Mouse (Mus musculus) kidney, embryonic 16.5 days (tissue): ENCODE data around the gene Slc18b1. TPM values are rescaled to one million over a fixed set of nuclear protein-coding genes. Genes with fewer than 3 reads are reported as not detected.
"Not testable (repeated sequence)": the region's sequence is repeated elsewhere in the genome, so short reads cannot be mapped to it uniquely, and the experiment has no call there.

Source experiments
- ATAC-seq: fragments of 200-750 bp; cut with Nextera tagmentation; 2 replicates; pipeline ENCODE4 v1.8.0; 2017; ENCODE audit warnings: moderate TSS enrichment; ENCODE audit not compliant: low FRiP score, low TSS enrichment
- H3K27ac ChIP-seq: fragments of 300-500 bp; sonication (generic); 2 replicates; pipeline ENCODE4 v1.5.1; 2014; ENCODE audit warnings: low read length
- H3K27me3 ChIP-seq: fragments of 300-500 bp; sonication (generic); 2 replicates; pipeline ENCODE4 v1.6.1; 2014; ENCODE audit warnings: low read length, control low read depth, mixed read lengths; ENCODE audit not compliant: insufficient read depth
- H3K36me3 ChIP-seq: fragments of 300-500 bp; sonication (generic); 2 replicates; pipeline ENCODE4 v1.6.1; 2014; ENCODE audit warnings: low read length, control low read depth, mixed read lengths; ENCODE audit not compliant: insufficient read depth
- H3K4me1 ChIP-seq: fragments of 300-500 bp; sonication (generic); 2 replicates; pipeline ENCODE4 v1.6.1; 2014; ENCODE audit warnings: low read length, control low read depth, mixed read lengths; ENCODE audit not compliant: insufficient read depth
- H3K4me2 ChIP-seq: fragments of 300-500 bp; sonication (generic); replicated peaks from 2 replicates; pipeline ENCODE4 v1.6.1; 2014; ENCODE audit warnings: low read depth, low read length
- H3K4me3 ChIP-seq: fragments of 300-500 bp; sonication (generic); 2 replicates; pipeline ENCODE4 v1.5.1; 2014; ENCODE audit warnings: mild to moderate bottlenecking, low read length
- H3K9ac ChIP-seq: fragments of 300-500 bp; sonication (generic); replicated peaks from 2 replicates; pipeline ENCODE4 v1.6.1; 2014; ENCODE audit warnings: low read length
- H3K9me3 ChIP-seq: fragments of 300-500 bp; sonication (generic); 2 replicates; pipeline ENCODE4 v1.6.1; 2016; ENCODE audit warnings: low read length, control low read depth
- WGBS: fragments of 180-500 bp; shearing (Covaris S2); extraction: QIAGEN DNeasy Blood & Tissue Kit; methylation state at CpG from one replicate; pipeline ENCODE4 v1.1.7; 2014; 5-methylcytosine and 5-hydroxymethylcytosine counted together
- polyA plus RNA-seq: library from polyadenylated mRNA; unstranded; fragments of >200 nt; fragmentation: Nextera tagmentation; extraction: Ambion mirVana; gene quantifications from 2 replicates; pipeline ENCODE4 v1.2.1, GENCODE M21; 2015

Gene Slc18b1
- polyA plus RNA-seq, 1 experiment from 2014 or later: 18.0 TPM

GRCm38 (mm10) chr10:23785599-23785998, 11.2 kb upstream of the Slc18b1 start:
- not testable (repeated sequence) for H3K27ac ChIP-seq, ATAC-seq, H3K9me3 ChIP-seq, H3K27me3 ChIP-seq
- WGBS: 45% methylated on average over 7 of the region's 7 CpGs
- peaks cover 38% of the 10 kb centered on the region for H3K36me3 ChIP-seq
- peak overlapping the region; percentile 90 for H3K9ac ChIP-seq
- H3K4me3 ChIP-seq: peak overlapping the region; percentile 72
- peaks cover 31% of the 10 kb centered on the region for H3K4me1 ChIP-seq
- H3K4me2 ChIP-seq: peak overlapping the region; percentile 80

DNA sequence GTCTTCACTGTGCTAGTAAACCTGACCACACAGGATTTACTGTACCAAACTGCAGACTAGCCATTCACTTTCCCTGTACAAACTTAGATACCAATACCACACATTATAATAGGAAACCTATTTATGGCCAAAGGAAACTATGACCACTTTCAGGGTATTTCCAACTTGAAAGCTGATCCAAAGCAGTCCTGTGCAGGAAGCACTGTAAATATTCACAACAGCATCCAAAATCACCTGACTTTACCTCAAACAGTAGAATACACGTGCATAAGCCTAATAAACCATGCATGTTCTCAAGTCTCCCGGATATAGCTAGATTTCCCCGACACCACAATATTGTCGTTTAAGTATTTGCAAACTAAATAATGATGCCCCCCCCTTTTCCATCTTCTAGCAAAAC, 10.7 kb upstream of the Slc18b1 start:
- Histone ChIP-seq H3K4me2 (peak overlapping the region; percentile 80), H3K4me3 (peak overlapping the region; percentile 72), H3K27ac (peak overlapping the region; percentile 57), H3K27me3 (no peaks in the 10 kb centered on the region), H3K4me1 (peaks cover 31% of the 10 kb centered on the region), H3K9me3 (no peaks in the 10 kb centered on the region), H3K9ac (peak overlapping the region; percentile 90), H3K36me3 (peaks cover 38% of the 10 kb centered on the region)
- 0% methylated on average over 4 of the region's 4 CpGs for WGBS
- ATAC-seq: no peak

DNA sequence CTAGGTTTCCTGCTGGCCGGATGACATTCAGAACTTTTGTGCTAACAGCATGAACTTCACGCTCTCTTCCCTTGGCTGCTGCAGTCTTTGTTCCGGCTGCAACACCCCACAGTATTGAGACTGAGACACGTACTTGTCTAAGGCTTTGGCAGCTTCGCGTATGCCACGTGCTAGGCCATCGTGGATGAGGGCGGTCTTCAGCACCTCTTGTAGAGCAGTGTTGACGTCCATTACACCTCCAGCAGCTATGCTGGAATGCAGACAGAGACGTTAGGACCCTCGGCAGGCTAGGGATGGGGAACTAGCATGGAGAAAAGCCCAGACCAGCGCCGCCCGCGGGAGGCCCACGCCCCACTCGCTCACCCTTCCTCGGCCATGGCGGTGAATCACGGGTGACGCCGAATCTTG, 10.2 kb upstream of the Slc18b1 start:
- ATAC-seq: peak; percentile 39
- not testable (repeated sequence) for H3K27me3 ChIP-seq
- 0% methylated on average over 23 of the region's 23 CpGs for WGBS

GRCm38 (mm10) chr10:23787062-23787821, 9.5 kb upstream of the Slc18b1 start, which contains the start of gene Rps12:
Gene Rps12 (minus strand): TSS chr10:23787275.
- H3K9ac ChIP-seq: peak within 1 kb of the TSS; percentile 90
- ATAC-seq: peak; percentile 98
- no peaks in the 10 kb centered on the region for H3K9me3 ChIP-seq
- H3K4me2 ChIP-seq: peak within 1 kb of the TSS; percentile 80
- peak within 1 kb of the TSS; percentile 91 for H3K27ac ChIP-seq
- peaks cover 31% of the 10 kb centered on the region for H3K4me1 ChIP-seq
- peaks cover 31% of the 10 kb centered on the region for H3K36me3 ChIP-seq
- H3K27me3 ChIP-seq: no peaks in the 10 kb centered on the region
- under 1% methylated on average over 51 of the region's 51 CpGs for WGBS
- peak within 1 kb of the TSS; percentile 72 for H3K4me3 ChIP-seq

More for the DNA sequence above, 10.2 kb upstream of the Slc18b1 start:
- Histone ChIP-seq H3K4me2 (peak overlapping the region; percentile 80), H3K27ac (peak overlapping the region; percentile 57), H3K4me3 (peak overlapping the region; percentile 72), H3K4me1 (peaks cover 31% of the 10 kb centered on the region), H3K36me3 (peaks cover 34% of the 10 kb centered on the region), H3K9ac (peak overlapping the region; percentile 90)
- H3K9me3 ChIP-seq: not testable (repeated sequence)

DNA sequence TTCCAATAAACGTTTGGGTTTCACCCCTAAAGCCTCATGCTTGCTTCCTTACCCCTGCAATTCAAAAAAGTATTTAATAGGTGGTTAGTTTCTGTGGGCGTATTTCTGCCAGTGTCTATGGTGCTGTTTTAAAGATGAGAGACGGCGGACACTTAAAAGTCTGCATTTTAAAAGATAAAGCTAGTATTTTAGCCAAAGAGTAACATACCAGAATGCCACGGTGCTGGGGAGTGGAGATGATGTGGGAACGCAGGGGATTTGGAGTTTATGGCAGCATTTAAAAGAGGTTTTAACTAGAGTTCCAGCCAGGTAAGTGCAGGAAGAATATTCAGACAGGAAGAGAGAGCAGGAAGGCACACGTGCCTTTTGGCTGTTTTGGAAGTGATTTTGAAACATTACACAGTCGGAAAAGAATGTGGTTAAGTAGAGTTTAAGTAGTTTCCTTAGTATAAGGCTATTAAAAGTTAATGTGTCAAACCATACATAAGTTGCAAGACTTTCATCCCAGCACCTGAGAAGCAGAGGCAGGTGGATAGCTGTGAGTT, 8.7 kb upstream of the Slc18b1 start:
- peak overlapping the region; percentile 72 for H3K4me3 ChIP-seq
- peak overlapping the region; percentile 91 for H3K27ac ChIP-seq
- WGBS: 5% methylated on average over 8 of the region's 8 CpGs
- peaks cover 27% of the 10 kb centered on the region for H3K36me3 ChIP-seq
- H3K9me3 ChIP-seq: no peaks in the 10 kb centered on the region
- H3K4me1 ChIP-seq: peaks cover 31% of the 10 kb centered on the region
- peak overlapping the region; percentile 77 for H3K9ac ChIP-seq
- H3K27me3 ChIP-seq: no peaks in the 10 kb centered on the region
- no peak for ATAC-seq
- H3K4me2 ChIP-seq: peak overlapping the region; percentile 52

DNA sequence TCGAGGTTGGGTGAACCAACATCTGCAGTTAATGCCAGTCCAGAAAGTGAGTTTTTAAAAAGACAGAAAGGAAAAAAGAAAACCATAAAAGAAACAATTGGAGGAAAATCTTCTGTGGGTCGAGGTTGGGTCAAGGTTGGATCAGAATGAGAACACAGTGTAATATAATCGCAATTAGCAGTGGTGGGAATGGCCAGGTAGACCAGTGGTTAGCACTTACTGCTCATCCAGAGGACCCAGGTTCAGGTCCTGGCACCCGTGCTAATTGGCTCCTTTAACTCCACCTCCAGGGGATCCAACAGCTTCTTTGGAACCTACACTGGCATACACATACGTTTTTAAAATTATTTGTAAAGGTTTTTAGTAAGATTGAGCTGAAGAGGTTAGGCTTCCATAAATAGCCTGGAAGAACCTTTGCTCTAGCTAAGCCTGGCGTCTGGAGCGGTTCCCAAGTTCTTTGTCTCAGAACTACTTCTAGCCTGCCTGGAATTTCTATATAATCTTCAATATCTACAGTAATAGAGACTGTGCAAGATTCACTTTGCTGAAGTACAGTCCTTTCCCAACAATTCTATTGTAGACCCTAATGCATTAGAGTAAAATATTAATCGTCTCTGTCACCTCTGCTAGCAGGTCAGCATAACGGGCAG, 790 bp upstream of the Slc18b1 start:
- no peak overlapping the region for H3K9ac ChIP-seq
- peak overlapping the region; percentile 70 for H3K4me3 ChIP-seq

DNA sequence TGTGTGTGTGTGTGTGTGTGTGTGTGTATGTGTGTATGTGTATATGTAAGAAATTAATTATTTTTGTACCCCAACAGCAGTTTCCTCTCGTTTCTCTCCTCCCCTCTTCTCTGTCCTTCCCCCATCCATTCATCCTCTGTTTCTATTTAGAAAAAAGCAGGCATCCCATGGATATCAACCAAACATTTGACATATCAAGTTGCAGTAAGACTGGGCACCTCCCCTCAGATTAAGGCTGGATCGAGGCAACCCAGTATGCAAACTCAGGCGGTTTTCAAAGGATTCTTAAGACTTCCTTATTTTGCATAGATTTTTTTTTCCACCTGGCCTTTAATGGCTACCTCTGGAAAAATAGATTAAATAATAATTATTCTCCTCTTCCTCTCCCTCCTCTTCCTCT, 820 bp downstream of the Slc18b1 start:
- H3K9me3 ChIP-seq: no peaks in the 10 kb centered on the region
- peak overlapping the region; percentile 88; the same call in 1 of the 2 replicates for H3K9ac ChIP-seq
- H3K4me2 ChIP-seq: peak overlapping the region; percentile 78
- H3K4me3 ChIP-seq: peak overlapping the region; percentile 70
- H3K27me3 ChIP-seq: no peaks in the 10 kb centered on the region
- peaks cover 22% of the 10 kb centered on the region for H3K36me3 ChIP-seq
- 0 out of 2 replicates have a peak, but pooled peaks have one; percentile 43 for ATAC-seq
- WGBS: 11% methylated on average over 3 of the region's 3 CpGs
- peaks cover 16% of the 10 kb centered on the region for H3K4me1 ChIP-seq
- H3K27ac ChIP-seq: no peak overlapping the region

More for the DNA sequence above, 790 bp upstream of the Slc18b1 start:
- Histone ChIP-seq H3K4me2 (peak overlapping the region; percentile 78), H3K9me3 (no peaks in the 10 kb centered on the region), H3K4me1 (peaks cover 16% of the 10 kb centered on the region), H3K36me3 (peaks cover 9% of the 10 kb centered on the region), H3K27ac (no peak overlapping the region), H3K27me3 (no peaks in the 10 kb centered on the region)
- no peak for ATAC-seq
- WGBS: 66% methylated on average over 9 of the region's 9 CpGs

GRCm38 (mm10) chr10:23798142-23798541, 1.4 kb downstream of the Slc18b1 start:
- 90% methylated on average over 1 of the region's 1 CpGs for WGBS
- H3K9ac ChIP-seq: no peak overlapping the region
- peaks cover 16% of the 10 kb centered on the region for H3K4me1 ChIP-seq
- H3K27me3 ChIP-seq: no peaks in the 10 kb centered on the region
- H3K9me3 ChIP-seq: no peaks in the 10 kb centered on the region
- ATAC-seq: no peak; the same call in 1 of the 2 replicates
- H3K4me2 ChIP-seq: peak overlapping the region; percentile 78
- H3K36me3 ChIP-seq: peaks cover 22% of the 10 kb centered on the region
- no peak overlapping the region for H3K4me3 ChIP-seq
- no peak overlapping the region for H3K27ac ChIP-seq

DNA sequence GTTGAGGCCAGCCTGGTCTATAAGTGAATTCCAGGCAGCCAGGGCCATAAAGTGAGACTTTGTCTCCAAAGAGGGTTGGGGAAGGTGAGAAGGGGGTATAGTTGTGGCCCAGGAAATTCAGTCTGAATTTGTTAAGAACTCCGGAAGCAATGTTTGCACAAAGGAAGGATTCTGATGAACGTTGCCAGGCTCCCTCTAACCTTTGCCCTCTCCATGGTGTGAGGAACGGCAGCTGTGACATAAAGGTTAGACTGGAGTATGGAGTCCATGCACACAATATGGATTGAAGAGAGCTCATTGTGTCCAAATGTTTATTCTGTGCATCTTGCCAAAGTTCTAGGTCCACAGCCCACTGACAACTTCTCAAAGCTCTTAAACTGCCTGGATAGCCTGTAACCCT, 3.1 kb downstream of the Slc18b1 start:
- Histone ChIP-seq H3K9ac (no peak overlapping the region), H3K36me3 (peaks cover 31% of the 10 kb centered on the region), H3K9me3 (no peaks in the 10 kb centered on the region), H3K4me1 (peaks cover 16% of the 10 kb centered on the region), H3K27ac (no peak overlapping the region), H3K27me3 (no peaks in the 10 kb centered on the region), H3K4me2 (no peak overlapping the region), H3K4me3 (no peak overlapping the region)
- no peak for ATAC-seq
- 23% methylated on average over 3 of the region's 3 CpGs for WGBS
